Mouse (Mus musculus): ENCODE measurements around the gene Rps12-ps3.

Gene Rps12-ps3

GRCm38 (mm10) chr19:59351151-59351889, 29.2 kb downstream of the Rps12-ps3 start:
- DNase-seq (ENCODE audit: low read depth), result no peak

DNA sequence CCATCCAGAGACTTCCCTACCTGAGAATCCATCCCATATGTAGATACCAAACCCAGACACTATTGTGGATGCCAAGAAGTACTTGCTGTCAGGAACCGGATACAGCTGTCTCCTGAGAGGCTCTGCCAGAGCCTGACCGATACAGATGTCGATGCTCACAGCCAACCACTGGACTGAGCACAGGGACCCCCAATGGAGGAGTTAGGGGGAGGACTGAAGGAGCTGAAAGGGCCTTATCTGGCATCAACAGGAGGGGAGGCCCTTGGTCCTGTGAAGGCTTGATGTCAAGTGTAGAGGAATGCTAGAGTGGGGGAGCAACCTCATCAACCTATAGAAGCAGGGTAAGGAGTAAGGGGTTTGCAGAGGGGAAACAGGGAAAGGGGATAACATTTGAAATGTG, 30.7 kb downstream of the Rps12-ps3 start:
- no peak for DNase-seq (ENCODE audit: low read depth)

DNA sequence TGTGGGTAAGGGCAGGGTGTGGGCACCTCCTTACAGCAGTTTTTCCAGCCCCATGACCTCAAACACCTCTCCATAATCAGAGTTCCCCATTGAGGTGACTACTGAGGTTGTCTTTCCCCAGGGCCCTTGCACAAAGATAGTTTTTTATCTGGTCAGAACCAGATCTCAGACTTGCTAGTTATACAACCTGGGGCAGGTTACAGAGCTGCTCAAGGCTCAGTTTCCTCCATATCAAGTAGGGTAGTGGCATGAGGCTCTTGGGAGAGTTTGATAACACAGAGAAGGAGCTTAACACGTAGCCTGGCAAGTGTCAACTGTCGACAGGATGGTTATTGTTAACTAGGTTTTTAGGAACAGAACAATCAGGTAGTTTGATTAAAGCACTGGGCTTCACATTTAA, 32.8 kb downstream of the Rps12-ps3 start:
- DNase-seq (ENCODE audit: low read depth), result no peak

- no peak for DNase-seq (ENCODE audit: low read depth)
Measured at GRCm38 (mm10) chr19:59356388-59356787, 34.3 kb downstream of the Rps12-ps3 start.

DNA sequence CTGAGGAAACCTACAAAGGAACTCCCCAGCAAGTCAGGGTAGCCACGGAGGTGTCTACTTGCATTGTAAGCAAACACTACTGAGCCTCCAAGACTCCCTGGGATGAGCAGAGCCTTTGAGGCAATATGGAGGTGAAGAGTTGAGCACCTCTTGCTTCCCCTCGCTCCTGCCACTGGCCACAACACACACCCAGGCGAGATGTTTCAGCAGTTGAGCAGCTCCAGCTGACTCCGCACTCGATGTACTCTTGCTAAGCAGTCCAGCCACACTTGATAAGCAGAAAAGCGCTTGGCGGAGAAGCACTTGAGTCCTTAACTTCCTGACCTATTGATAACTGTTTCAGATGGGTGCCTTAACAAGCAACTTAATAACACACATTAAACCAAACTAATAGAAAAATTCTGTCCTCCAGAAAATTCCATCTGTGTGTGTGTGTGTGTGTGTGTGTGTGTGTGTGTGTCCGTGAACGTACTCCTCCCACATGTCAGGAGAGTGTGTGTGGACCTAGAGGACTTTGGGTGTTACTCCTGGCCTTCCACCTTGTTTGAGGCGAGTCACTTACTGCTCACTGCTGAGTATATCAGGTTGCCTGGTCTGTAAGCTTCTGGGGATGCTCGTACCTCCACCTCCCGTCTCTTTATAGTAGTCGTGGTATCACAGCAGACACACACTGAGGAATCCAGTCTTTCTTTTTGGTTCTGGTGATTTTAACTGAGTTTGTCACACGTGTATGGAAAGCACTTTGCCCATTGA, 34.9 kb downstream of the Rps12-ps3 start:
- no peak for DNase-seq (ENCODE audit: low read depth)

DNA sequence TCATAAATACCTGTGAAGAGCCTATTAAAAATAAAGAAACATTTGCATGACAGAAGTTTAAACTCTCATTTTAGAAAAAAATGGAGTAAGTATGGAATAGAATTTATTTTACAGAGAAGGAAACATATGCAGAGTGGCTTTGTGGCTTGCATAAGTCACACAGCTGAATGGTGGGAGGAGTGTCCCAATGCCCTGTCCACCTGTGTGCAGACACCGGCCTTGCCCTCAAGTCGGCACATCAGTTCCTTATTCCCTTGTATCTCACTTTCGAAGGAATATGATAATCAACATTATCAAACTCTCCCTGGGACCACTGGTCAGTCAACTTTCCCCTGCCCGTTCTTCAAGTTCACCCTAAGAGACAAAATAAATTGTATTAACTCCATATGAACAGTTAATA, 35.8 kb downstream of the Rps12-ps3 start:
- no peak for DNase-seq (ENCODE audit: low read depth)

DNA sequence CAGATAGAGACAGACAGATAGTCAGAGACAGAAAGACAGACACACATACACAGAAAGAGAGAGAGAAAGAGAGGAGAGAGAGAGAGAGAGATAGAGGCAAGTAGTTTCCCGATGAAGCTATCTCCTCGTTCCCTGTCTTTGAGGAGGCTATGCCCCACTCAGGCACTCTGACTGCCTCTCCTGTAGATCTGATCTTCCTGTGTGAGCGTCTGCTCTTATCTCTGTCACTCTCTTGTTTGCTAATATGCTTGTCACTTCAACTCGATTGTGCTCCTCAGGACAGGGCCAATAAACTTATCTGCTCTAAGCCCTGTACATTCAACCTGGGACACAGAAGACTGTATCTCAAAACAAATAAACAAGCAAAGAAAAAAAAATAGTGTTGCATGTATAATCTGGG, 37.1 kb downstream of the Rps12-ps3 start:
- no peak for DNase-seq (ENCODE audit: low read depth)

DNA sequence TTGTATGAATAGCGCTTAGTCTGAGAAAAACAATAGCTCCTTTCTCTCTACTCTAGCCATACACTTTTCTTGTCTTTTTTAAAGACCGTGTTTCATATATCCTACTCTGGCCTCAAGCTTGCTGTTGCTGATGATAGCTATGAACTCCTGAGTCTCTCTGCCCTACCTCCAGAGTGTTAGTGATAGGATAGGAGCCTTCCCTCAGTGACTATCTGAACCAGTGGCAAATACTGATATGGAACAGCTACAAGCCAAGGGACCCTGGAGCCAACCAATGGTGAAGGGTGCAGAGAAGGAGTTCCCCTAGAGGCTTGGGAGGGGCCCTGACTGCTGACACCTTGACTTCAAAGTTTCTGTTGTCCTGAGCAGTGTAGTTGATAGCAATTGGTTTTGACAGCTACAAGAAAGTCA, 38.4 kb downstream of the Rps12-ps3 start:
- no peak for DNase-seq (ENCODE audit: low read depth)

- no peak for DNase-seq (ENCODE audit: low read depth)
Measured at GRCm38 (mm10) chr19:59362646-59363045, 40.6 kb downstream of the Rps12-ps3 start.

DNA sequence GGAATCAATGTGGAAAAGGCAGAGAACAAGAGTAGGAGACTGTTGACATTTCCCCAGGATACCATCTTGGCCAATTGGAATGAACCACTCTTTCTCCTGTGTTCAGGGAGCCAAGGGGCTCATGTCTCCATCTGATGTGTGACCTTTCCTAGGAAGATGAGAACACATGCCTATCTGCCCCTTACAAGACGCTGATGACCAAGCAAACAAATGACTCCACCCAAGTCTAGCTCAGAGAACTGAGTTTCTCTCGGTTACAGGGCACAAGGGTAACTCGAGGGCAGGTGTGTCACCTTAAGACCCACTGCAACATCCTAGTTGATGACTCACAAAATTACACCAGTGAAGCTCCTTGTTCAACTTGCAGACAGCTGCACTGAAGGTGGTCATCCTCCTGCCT, 41.6 kb downstream of the Rps12-ps3 start:
- no peak for DNase-seq (ENCODE audit: low read depth)

DNA sequence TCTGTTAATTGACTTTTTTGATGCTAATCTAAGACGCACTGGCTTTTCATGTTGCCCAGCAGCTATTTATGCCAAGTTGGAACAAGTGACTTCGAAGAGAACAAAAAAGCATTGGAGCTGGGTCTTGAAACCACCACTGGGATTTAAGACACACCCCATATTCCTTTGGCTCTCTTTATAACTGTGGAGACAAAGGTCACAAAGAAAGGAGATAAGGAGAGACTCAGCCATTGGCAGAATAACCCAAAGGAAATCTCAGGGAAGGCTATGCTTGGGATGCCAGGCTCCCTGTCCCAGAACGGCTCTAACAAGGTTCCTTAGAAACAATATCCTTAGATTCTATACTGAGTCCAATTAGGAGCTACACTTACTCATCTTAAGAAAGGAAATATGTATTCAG, 44.6 kb downstream of the Rps12-ps3 start:
- DNase-seq (ENCODE audit: low read depth), result no peak

DNA sequence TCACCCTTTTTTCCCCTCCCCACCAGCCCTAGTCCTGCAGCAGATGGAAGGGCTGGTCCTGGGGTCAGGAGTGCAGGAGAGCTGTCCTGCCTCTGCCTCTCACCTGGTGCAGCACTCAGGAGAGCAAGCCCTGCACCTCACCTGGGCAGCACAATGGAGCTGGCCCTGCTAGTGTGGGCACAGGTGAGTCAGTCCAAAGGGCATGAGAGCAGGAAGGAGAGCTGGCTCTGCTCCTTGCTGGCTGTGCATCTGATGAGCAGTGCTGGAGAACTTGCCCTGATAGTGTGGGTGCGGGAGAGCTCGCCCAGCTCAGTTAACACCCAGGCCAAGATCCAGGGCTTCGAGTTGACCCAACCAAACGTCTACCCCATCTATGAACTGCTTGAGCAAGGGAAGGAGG, 45.8 kb downstream of the Rps12-ps3 start:
- DNase-seq (ENCODE audit: low read depth), result no peak

GRCm38 (mm10) chr19:59371016-59371415, 48.9 kb downstream of the Rps12-ps3 start:
- DNase-seq (ENCODE audit: low read depth), result no peak
